Mouse (Mus musculus) spleen, postnatal 36 days (tissue): Measurements from ENCODE around the gene Arnt.

Source experiments
- DNase-seq, 2 experiments: peaks; one replicate each; pipeline ENCODE4 v3.0.0; 2022; ENCODE audit warnings: low spot score in 2 of 2, mixed read lengths in 1 of 2

Arnt gene

DNA sequence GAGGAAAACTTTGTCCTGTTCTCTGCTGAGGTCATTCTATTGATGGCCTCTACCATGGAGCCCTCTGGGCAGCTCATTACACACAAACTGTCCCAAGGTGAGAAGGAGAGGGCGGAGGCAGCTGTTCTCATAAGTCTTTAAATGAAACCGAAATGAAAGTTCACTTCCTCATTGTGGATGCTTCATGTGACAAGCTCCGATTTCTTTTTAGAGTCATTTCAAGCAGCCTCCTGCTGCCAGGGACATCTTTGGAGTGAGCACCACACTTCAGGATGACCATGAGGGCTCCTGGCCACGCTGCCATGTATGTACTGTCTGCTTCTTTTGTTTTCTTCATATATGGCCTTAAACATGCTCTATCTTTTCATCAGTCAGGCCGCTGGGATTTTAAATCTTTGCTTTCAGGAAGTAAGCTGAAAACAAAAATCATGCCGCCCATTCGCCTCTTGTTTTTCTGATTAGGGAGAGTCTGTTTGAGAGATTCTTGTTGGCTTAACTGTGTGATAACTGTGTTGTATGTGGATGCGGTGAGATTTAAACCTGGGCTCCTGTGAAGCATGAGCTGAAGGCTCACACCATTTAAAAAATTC is 92.5 kb downstream of the Arnt start, which contains the start of gene Ctss:
Gene Ctss (plus strand): TSS at position 165 of the 590 bp plus-strand sequence.
- peak; percentile 65 to 72 for DNase-seq

DNA sequence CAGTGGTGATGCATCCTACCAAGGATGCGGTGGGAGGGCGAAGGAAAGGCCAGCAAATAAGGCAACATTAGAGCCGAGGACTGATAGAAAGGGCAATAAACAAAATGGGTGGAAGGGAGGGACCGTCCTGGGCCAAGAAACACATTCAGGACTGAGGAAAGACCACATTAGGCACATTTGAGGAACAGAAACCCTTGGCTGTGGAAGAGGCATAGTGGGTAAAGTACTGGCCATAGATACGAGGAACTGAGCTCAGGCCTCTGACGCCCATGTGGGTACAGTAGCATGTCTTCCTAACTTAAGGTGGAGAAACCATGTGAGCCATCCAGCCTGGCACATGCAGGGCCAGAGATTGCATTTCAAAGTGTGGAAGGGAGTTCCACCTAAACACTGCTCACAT is 95.6 kb downstream of the Arnt start:
- peak; percentile 44 to 54 for DNase-seq

DNA sequence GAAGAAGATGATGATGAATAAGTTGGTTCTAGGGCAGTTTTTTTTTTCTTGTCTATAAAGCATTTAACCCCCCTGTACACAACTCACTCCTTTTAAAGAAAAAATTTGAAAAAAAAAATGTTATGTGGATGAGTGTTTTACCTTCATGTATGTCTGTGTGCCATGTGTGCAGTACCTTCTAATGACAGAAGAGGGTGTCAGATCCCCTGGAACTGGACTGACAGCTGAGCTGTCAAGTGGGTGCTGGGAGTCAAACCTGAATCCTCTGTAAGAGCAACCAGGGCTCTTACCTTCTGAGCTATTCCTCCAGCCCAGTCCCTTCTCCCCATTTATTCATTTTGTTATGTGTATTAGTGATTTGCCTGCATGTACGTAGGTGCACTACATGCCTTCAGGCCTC is 96.8 kb downstream of the Arnt start:
- DNase-seq = no peak

DNA sequence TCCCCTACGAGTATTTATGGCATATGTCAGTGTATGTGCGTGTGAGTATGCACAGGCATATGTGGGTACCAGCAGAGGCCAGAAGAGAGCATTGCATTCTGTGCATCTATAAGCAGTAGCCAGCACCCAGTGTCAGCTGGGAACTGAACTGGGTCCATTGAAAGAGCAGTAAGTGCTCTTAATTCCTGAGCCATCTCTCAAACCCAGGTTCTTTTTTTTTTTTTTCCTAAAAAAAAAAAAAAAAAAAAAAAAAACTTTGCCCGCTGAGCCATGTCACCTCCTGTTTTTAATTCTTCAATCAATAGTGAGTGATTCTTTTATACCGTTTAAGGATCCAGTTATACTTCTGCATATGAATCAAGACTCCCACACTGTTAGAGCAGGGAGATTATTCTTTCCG is 99.2 kb downstream of the Arnt start:
- no peak for DNase-seq

DNA sequence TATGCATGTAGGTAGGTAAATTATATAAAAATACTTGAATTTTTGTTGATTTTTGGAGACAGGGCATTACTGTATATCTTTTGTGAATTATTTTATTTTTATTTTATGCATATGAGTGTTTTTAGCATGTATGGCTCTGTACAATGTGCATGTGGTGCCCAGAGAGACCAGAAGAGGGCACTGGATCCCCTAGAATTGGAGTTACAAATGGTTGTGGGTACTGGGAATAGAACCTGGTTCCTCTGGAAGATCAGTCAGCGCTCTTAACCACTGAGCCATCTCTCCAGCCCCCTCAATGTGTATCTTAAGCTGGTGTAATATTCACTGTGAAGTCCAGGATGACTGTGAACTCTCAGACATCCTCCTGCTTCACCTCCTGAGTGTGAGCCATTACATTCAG is 100.7 kb downstream of the Arnt start:
- DNase-seq = no peak

DNA sequence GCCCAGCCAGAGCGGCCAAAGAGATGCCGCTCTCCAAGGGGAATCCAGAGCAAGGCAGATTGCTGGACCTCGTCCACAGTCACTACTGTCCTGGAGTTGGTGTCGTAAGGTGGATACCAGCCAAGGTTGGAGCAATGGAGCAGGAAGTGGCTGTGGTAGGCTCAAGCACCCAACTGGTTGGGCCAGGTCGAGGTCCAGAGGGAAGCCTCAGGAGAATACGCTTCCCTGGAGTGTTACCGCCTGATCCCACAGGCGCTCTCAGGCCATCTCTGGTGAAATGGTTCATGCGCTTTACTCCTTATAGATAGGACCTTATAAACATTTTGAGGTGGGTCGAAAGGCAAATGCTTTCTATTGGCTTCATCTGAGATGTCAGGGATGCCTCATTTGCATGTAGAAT is 104.7 kb downstream of the Arnt start:
- no peak for DNase-seq

DNA sequence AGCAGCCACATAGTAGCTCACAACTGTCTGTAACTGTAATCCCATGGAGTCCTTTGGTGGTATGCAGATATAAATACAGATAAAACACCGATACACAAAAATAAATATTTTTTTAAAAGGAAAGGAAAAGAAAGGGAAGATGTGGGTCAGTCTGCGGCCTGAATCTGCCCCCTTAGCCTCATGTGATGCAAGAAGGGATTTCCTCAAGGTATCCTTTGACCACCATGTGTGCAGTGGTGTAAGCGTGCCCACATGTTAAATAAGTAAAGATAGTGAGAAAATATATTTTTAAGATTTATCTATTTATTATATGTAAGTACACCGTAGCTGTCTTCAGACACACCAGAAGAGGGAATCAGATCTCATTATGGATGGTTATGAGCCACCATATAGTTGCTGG is 105.6 kb downstream of the Arnt start:
- no peak for DNase-seq

DNA sequence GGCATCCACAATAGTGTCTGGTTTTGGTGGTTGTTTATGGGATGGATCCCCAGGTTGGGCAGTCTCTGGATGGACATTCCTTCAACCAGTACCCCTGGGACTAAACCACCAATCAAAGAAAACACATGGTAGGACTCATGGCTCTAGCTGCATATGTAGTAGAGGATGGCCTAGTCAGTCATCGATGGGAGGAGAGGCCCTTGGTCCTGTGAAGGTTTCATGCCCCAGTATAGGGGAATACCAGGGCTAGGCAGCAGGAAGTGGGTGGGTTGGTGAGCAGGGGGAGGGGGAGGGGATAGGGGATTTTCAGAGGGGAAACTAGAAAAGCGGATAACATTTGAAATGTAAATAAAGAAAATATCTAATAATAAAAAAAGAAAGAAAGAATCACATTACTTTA is 107.0 kb downstream of the Arnt start:
- peak; percentile 62 to 70 for DNase-seq

DNA sequence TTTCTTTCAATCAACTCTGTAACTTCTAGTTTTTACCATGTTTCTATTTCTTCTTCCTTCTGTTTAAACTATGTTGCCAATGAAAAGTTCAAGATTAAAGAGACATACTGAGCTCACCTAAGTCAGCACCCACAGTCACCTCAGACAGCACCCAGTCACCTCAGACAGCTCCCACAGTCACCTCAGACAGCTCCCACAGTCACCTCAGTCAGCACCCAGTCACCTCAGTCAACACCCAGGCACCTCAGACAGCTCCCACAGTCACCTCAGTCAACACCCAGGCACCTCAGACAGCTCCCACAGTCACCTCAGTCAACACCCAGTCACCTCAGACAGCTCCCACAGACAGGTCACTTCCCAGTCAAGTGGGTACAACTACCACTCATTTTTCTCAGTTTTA is 108.0 kb downstream of the Arnt start:
- DNase-seq = no peak

DNA sequence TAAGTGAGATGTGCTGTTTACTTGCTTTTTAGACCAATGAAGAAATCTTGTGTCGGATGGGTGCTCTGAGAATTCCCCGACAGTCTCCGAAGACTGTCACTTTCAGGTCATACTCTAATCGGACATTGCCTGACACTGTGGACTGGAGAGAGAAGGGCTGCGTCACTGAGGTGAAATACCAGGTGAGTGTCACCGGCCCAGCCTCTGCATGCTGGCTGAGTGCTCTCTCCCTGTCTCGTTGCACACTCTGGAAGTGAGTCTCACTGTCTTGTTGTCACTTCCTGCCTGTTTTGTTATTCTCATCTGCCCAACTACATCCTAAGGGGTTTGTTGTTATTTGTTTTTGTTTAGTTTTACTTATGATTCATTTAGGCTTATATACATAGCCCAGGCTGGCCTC is 108.8 kb downstream of the Arnt start:
- no peak for DNase-seq
